Mouse (Mus musculus) layer of hippocampus, postnatal 14 days (tissue): ENCODE measurements around the gene Mfsd6. TPM values are rescaled to one million over a fixed set of nuclear protein-coding genes. Genes with fewer than 3 reads are reported as not detected.

Experiments
- DNase-seq, 2 experiments: peaks; one replicate each; pipeline ENCODE4 v3.0.0; 2021 to 2022; ENCODE audit warnings: low spot score in 2 of 2, mixed read lengths in 1 of 2
- long read RNA-seq, 2 experiments: library from polyadenylated mRNA; stranded (forward); transcript quantifications; one replicate each; pipeline ENCODE4 v2.0.0; 2021
- total RNA-seq, 2 experiments: library from RNA; stranded (reverse); gene quantifications; 2 replicates each; pipeline ENCODE4 v1.2.3; 2021

The Mfsd6 gene
- total RNA-seq: 10 to 100 TPM; 67.6 to 70.9 TPM
- long read RNA-seq, experiment 1, full-length matches to known transcripts: 7 of 36 reads
- long read RNA-seq, experiment 1, partial matches to known transcripts: 2 of 36 reads
- long read RNA-seq, experiment 1, other reads (novel, unspliced or antisense): 27 of 36 reads
- long read RNA-seq, experiment 2, full-length matches to known transcripts: 12 of 44 reads
- long read RNA-seq, experiment 2, partial matches to known transcripts: 2 of 44 reads
- long read RNA-seq, experiment 2, other reads (novel, unspliced or antisense): 30 of 44 reads

DNA sequence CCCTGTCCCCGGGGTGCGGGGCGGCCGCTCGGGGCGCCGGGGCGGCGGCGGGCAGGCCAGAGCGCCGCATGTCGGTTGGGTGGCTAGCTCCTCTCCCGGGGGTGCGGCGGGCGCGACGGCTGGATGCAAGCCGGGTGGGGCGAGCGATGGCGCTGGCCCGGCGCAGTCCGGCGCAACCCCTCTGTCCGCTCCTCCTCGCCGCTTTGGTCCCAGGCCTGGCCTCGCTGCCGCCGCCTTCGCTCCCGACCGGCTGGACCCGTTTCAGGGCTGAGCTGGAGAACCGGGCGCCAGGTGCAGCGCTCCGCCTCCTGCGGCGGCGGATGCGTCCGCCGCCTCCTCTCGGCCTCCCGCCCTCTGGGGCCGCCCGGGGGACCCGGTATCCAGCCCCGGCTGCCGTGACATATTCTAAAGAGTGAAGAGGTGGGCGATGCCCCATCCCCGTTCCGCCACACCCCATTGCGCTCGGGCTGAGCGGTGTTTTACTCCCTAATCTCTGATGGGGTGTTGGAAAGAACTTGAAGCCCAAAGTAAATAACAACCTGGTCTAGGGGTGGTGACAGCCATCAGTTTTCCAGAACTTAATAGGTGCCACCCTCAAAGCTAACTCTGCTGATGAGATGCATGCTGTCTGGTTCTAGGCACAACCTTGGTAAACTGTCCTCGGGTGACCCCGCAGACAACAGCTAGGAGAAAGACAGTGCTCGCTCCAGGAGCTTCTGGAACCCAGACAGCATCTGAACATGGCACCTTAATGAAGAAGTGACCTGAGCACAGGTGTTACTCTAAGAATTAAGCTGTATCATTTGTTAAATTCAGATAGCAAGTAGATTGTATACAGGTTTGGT lies at the start of gene Mfsd6:
TSS of gene Mfsd6 (minus strand) at position 407 of the 845 bp plus-strand sequence.
- DNase-seq: peak; percentile 39 to 61

DNA sequence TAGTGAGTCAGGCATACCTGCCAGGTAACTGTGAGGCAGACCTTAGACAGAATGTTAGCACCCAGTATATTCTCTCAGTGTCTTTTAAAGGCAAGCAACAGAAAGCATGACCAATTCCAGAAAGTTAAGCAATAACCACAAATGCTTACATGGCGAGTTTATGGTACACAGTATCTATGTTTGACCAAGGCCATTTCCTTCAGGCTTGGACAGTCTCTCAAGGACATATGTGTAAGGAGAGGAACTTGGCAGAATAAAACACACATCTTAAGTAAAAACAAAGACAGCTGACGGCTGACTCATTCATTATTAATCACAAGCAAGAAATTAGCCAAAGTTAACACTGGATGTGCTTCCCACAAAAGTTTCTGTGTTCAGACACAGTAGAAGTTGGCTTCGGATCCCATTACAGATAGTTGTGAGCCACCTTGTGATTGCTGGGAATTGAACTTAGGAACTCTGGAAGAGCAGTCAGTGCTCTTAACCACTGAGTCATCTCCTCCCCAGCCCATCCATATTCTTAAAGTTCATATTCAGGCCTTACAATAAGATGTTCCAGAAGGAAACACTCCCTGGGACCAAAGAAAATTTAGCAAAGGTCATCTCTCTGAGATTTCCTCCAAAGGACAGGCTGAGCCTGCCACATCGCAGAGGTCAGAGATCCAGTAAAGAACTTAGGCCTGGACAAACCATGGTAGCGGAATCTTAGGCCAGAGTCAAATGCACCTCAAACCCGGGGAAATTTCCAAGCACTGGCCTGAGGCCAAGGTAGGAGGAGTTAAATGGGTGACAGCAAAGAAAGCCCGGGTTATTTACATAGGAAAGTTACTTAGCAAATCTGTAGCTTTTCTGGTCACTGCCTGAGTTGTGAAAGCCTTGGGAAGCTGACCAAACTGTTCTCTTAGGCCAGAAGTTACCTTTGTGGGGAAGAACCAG lies 38.2 kb upstream of the Mfsd6 start:
- no peak for DNase-seq

DNA sequence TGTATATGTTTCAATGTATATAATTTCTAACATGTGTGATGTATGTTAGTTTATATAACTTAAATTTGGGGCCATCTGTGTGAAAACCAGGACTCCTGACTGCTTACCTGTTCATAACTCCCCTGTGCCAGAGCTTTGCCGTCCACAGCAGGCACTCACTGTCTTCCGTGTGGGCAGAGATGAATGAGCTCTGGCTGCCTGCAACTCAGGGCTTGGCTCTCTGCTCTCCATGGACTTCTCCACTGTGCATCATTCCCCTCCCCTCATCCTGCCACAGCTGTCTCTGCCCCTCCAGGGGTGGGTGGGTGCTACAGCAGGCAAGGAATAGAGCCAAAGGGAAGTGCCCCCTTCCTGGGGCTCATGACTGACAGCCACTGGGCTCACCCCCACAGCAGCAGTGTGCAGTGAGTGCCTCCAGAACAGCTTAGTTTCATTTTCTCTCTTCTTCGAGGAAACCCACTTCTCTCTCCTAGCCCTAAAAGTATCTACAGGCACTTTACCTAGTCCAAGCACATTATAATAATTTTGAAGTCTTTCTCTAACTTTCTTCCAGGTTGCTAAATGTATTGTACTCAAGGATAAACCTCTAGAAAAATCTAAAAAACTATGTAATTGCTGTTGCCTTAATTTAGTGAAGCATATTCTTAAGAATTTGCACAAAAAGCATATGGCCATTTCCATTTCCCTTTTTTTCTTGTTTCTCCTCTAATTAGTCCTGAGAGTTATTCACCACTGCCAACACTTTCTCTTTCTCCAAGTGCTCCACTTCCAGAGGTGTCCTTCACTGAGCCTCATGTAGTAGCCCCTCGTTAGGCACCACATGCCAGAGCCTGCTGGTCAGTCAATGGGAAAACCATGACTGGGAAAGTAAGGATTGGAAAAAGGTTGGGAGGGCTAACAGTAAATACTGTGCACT lies 36.9 kb upstream of the Mfsd6 start:
- no peak for DNase-seq

DNA sequence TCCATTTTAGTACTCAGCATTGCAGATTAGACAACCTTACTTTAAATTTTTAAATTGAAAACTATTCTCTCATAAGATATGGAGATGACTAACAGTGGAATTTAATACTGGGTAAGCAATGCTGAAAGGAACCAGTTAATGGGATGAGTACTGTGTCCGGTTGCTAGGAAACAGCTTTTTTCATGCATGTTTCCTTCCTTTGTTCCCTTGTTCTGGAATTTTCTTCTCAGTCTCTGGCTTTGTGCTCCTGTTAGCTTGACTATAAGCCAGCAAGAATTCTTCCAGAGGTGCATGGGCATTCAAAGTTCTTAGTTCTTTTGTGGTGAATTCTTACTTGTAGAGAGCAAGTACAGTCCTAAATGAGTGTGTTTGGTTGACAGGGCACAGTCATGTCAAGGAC lies 30.9 kb upstream of the Mfsd6 start:
- peak in 1 of 2 experiments; percentile 12 for DNase-seq

DNA sequence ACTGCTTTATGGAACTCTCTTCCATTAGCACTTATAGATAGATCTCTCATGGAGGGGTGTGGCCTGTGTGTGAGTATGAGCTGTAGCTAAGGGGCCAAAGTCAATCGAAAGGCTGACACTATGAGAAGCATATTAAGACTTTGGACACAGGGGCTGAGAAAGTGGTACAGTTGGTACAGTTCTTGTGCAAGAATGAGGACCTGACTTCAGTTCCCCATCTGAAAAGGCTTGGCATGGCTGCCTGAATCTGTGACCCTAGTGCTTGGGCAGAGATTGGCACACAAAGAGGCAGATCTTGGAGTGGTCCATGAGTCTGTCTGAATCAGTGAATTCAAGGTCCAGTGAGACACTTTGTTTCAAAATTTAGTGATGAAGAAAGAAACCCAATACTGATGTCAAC lies 27.1 kb upstream of the Mfsd6 start:
- DNase-seq: no peak

DNA sequence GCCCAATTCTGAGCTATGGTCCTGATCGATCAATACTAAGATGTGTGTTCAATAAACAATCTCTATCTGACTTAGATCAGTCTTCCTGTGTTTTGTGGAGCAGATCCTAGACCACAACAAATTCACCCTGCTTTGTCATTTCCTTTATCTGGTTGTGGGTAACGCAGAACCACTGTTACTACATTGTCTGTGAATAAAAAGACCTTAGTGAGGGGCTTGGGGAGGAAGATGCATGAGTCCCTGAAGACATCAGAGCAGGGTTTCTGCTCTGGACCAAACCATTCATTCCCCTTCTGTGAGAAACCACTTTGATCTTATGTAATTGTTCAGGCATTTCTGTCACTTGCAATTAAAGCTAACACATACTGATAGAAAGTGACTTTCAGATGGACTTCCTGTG lies 26.6 kb upstream of the Mfsd6 start:
- DNase-seq: no peak

DNA sequence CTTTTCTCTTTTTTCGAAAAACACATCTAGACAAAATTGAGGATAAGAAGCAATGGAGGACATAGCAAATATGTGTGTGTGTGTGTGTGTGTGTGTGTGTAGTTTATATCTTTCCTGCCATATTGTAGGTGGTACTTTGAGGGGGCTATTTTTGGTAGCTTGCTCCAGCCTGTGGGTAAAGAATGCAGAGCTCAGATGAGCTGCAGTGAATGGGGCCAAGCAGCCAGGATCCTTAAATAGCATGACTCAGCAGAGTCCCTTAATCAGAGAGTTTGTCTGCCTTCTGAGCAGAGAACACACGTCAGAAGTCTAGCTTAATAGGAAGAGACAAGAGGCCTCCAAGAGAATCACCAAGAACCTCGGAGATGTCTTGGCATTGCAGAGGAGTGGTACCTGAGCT lies 25.4 kb upstream of the Mfsd6 start:
- no peak for DNase-seq

DNA sequence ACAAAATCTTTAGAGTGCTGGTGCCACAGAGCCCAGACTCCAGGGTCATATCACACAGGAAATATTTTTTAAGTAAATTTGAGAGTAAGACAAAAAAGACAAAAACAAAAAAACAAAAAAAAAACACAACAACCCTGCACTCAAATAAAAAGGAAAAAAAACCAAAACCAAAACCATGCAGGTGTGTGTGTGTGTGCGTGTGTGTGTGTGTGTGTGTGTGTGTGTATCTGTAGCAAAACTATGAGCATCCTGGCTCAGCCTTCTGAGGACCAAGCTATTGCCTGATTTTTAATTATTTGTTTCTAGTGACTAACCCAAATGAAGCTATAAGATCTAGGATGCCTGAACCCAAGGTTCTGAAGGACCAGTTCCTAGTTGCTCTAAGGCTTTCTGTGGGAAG lies 24.4 kb upstream of the Mfsd6 start:
- DNase-seq: no peak

DNA sequence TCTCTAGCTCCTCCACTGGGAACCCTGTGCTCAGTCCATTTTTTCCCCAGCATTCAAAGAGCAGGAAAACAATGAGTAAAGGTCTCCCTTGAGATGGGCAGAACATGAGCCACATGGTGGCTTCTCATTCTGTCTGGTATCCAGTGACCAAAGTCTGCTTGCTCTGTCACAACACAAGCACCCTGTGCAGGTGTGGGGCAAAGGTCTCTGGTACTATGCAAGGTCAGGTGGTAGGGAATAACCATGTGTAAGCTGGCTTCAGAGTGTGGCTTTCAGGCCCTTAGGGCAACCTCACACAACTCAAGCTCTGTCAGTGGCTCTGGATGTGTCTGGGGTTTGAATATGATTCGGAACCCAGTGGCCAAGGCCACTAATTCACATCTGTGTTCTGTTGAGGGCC lies 22.7 kb upstream of the Mfsd6 start:
- no peak for DNase-seq

DNA sequence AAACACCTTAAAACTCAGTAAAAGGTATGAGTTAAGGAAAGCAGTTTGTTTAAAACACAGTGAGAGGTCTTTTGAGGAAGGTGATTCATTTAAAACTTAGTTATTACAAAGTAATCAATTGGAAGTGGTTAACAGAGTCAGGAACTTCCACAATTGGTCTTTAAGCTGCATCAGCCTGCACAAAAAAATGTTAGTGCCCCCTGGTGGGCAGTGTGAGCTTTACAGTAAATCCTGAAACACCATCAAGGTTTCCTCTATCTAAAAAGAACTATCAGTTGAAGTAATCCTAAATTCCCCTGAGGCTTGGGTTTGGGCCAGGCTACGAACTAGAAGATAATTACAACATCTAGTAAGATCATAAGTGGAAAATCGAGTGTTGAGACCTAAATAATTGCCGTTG lies 21.0 kb upstream of the Mfsd6 start:
- DNase-seq: peak; percentile 45 to 72

DNA sequence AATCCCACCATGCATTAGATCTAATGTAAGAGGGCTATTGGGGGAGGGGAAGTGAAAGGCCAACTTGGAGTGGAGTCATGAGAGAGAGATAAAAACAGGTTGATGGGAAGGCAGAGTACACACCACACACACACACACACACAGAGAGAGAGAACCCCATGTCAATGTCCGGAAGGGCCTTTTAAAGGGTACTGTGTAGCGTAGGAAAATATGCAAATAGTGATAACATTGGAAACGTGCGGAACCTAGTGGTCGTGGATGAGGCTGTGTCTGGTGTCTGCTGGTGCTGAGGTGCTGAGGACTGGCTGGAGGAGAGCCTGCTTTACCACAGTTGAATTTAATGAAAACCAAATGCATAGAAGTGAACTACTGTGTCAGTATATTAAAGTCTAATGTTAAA lies 15.3 kb upstream of the Mfsd6 start:
- DNase-seq: no peak

DNA sequence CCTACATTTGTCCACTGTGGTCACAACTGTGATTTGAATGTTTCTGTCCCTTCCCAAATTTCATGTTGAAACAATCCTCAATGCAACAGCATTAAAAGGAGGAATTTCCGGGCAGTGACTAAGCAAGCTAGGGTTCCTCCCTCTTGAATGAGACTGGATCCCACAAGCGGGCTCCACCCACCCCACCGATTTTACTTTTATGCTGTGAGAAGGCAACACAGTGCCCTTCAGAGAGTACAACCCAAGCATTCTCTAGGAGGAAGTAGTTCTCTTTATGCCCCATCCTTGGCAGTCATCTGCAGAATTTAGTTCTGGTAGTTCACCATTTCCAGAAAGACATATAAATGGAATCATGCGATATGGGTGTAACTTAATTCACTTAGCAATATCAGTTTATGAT lies 6.9 kb upstream of the Mfsd6 start:
- DNase-seq: no peak

DNA sequence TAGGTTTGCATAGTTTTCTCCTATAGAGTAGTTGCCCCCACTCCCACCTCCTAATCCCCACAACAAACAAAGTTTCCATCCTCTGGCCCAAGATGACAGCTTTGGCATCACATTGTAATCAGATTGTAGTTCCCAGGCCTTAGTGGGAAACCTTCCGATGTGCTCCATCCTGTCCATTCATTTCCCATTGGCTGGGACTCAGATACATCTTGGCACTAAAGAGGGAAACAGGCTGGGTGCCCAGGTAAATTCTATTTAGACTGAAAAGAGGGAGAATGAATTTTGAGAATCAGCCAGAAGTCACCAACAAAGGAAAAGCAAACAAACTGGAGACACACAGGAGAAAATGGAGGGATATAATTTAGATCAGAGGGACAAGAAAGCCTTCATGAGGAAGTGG lies 3.0 kb upstream of the Mfsd6 start:
- DNase-seq: no peak

DNA sequence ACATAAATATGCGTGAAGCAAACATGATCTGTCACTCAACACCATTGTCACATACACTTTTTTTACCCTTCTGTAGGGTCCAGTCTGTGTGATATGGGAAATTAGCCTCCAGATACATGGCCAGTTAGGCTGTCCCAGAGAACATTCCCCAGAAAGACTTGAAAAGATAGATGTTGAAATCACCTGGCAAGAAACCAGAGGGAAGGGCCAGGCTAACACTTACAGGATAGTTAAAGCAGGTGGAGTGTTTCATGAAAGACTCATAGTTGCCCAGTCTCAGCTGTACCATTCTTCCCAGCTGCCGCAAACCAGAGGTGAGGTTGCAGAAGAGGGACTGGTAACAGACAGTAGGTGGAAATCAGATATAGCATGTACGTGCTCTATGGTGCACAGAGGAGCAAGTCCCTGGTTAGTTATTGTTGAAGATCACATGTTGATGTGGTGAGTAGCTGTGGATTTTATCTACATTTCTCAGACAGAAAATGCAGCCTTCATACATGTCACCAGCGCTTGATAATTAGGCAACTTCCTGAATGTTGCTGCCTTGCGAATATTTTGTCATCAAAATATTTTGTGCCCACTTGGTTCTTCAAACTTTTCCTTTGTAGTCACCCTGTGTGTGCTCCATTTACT lies 1.7 kb upstream of the Mfsd6 start:
- DNase-seq: no peak

DNA sequence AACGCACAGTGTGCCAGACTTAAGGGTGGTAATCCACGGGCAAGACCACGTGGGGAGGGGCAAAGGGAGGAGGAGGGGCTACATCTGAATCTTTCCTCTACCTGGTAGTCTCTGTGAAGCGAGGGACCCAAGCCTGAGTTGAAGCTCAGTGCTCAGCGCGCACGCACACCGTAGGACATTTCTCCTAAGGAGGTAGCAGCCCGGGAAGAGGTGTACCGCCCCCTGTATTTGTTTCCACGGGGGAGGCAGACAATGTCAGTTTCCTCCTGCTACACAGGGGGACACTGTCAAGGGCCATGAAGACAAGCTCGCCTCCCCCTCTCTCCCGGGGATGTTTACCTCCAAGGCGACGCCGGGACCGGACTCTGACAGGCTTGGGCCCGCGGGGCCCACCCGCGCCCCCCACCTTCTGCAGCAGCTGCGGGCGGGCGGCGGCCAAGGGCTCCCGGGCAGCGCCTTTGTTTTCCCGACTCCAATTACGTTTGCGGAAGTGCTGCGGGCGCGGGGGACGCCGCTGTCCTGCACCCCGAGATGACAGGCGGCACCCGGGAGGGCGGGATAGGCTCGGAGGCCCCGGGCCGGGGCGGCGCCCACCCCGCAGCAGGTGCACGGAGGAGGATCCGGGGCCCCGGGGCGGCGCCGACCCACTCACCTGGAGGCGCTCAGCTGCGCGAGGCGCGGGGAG lies 749 bp downstream of the Mfsd6 start:
- peak; percentile 47 to 52 for DNase-seq

DNA sequence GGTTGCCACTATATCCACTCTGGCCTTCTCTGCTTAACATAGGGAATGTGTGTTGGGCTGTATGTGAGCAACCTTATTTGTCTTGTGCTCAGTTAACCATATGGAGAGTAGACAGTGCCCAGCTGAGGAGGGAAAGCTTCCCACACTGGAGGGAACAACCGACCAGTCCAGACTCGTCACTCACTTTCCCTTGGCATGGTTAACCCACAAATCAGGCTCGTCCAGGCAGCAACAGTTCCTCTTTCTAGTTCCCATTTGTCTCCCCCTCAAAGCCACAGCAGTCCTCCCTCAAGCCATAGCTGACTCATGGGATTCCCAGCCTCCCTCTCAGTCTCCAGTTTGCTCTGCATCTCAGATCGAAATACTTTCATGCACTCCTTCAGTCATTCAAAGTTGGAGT lies 4.7 kb downstream of the Mfsd6 start:
- DNase-seq: no peak

DNA sequence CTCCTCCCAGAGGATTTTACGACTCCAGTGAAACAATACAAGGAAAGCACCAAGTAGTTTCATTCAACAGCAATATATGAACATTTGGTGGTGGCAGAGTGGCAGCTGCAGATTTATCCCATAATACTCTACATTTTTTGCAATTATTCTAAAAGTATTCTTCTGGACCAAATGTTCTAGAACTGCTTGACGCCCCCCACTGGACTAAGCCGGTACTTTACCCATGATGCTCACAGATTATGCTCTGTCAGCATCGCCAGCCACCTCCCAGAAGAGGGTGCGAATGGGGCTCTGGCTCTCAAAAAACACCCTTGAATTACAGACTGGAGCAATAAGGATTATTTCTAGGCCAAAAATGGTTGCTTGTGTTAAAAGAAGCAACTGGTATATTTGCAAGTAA lies 8.2 kb downstream of the Mfsd6 start:
- DNase-seq: peak; percentile 46 to 74

DNA sequence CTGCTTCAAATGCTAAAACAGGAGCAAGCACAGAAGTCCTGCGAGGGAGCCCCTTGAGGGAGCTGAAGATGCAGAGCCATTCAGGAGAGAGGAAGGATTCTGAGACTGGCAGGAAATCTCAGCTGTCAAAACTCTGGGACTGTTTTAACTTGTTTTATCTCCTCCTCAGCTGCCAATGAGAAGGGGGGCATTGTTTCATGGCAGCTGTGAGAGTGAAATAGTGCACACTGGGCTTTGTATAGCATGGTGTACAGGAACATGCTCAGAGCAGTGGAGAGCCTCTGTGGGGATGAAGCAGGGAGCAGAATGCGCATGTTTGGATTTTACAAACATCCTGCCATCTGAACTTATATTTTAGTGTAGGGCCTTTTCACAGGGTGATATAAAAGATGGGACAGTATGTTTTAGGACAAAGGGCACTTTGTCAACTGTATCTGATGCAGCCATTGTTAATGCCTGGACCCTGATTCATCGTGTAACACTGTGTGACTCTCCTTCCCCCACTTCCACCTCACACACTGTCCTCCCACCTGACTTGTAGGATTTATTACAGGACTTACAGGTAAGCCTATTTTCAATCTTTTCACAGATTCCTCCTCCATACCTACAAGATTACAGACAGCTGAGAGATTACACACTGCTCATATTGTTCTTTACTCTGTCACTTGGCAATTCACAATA lies 9.1 kb downstream of the Mfsd6 start:
- no peak for DNase-seq

DNA sequence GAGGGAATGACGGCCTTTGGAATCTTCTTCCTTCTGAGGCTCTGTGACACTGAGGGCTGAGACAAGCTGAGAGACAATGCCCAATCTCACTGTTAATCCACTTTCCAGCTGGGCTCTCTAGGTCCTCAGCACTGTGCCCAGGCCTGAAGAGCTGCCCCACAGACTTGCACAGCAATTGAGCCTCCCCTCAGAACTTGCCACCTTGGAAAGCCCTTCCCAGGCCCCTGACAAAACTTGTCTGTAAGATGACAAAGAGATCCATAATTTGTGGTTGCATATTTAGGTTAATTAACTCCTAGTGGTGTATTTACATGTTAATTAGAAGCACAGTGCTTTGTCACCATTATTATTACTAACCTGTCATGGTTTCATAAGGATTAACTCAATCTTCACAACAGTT lies 12.8 kb downstream of the Mfsd6 start:
- no peak for DNase-seq
